Mouse (Mus musculus) gastrocnemius, postnatal 4 days (tissue): ENCODE measurements around the gene Errfi1. TPM values are rescaled to one million over a fixed set of nuclear protein-coding genes. Genes with fewer than 3 reads are reported as not detected.
A peak's percentile ranks its signal among the peaks of the same experiment; 100 is the strongest.
"Not testable (repeated sequence)": the region's sequence is repeated elsewhere in the genome, so short reads cannot be mapped to it uniquely, and the experiment has no call there.

Source experiments
- DNase-seq, 2 experiments: peaks; one replicate each; pipeline ENCODE4 v3.0.0; 2021 to 2022; ENCODE audit warnings: low spot score in 2 of 2, mixed read lengths in 2 of 2
- total RNA-seq, 2 experiments: library from RNA; stranded (reverse); gene quantifications; 2 replicates each; pipeline ENCODE4 v1.2.3; 2021

Errfi1 gene
- total RNA-seq, 2 experiments from 2014 or later: 18.8 to 22.8 TPM

GRCm38 (mm10) chr4:150874416-150874815 is 20.7 kb downstream of the Errfi1 start:
- not testable (repeated sequence) for DNase-seq

- no peak for DNase-seq
These were observed 21.7 kb downstream of the Errfi1 start for GRCm38 (mm10) chr4:150875393-150875792.

- DNase-seq: no peak
These were observed 25.9 kb downstream of the Errfi1 start for GRCm38 (mm10) chr4:150879631-150880030.

- no peak for DNase-seq
These were observed 26.6 kb downstream of the Errfi1 start for GRCm38 (mm10) chr4:150880364-150880763.

- DNase-seq: no peak
These were observed 28.9 kb downstream of the Errfi1 start for GRCm38 (mm10) chr4:150882632-150883031.

GRCm38 (mm10) chr4:150887903-150888302 is 34.2 kb downstream of the Errfi1 start:
- no peak for DNase-seq

GRCm38 (mm10) chr4:150888492-150888891 is 34.8 kb downstream of the Errfi1 start:
- DNase-seq: no peak

- DNase-seq: no peak
These were observed 35.7 kb downstream of the Errfi1 start for GRCm38 (mm10) chr4:150889273-150889954.

- DNase-seq: no peak
These were observed 36.2 kb downstream of the Errfi1 start for GRCm38 (mm10) chr4:150889955-150890315.

- no peak for DNase-seq
These were observed 37.6 kb downstream of the Errfi1 start for GRCm38 (mm10) chr4:150891308-150891707.

- DNase-seq: no peak
These were observed 41.2 kb downstream of the Errfi1 start for GRCm38 (mm10) chr4:150894718-150895501.

GRCm38 (mm10) chr4:150896896-150897624 is 43.3 kb downstream of the Errfi1 start:
- DNase-seq: no peak

- DNase-seq: peak; percentile 63 to 66
These were observed 45.1 kb downstream of the Errfi1 start for GRCm38 (mm10) chr4:150898716-150899365.

- DNase-seq: no peak
These were observed 46.8 kb downstream of the Errfi1 start for GRCm38 (mm10) chr4:150900486-150900885.

- DNase-seq: peak; percentile 66 to 81
These were observed 47.9 kb downstream of the Errfi1 start for GRCm38 (mm10) chr4:150901651-150902050.

- no peak for DNase-seq
These were observed 48.3 kb downstream of the Errfi1 start for GRCm38 (mm10) chr4:150902062-150902461.

GRCm38 (mm10) chr4:150903091-150903742 is 49.5 kb downstream of the Errfi1 start:
- DNase-seq: no peak

- DNase-seq: no peak
These were observed 53.4 kb downstream of the Errfi1 start for GRCm38 (mm10) chr4:150907099-150907498.

GRCm38 (mm10) chr4:150908512-150908911 is 54.8 kb downstream of the Errfi1 start:
- not testable (repeated sequence) for DNase-seq

GRCm38 (mm10) chr4:150909451-150910156 is 55.9 kb downstream of the Errfi1 start:
- DNase-seq: peak; percentile 99
